Mouse (Mus musculus) megakaryocyte, embryonic 14.5 days (primary cell): Measurements from ENCODE around the gene Aff3.

Source experiments
- FLI1 ChIP-seq: IDR thresholded peaks from 2 replicates; pipeline ENCODE4 v1.6.1; 2012; ENCODE audit warnings: low read length, inconsistent platforms, mixed read lengths
- GATA1 ChIP-seq: IDR thresholded peaks from 3 replicates; pipeline ENCODE4 v1.6.1; 2012; ENCODE audit warnings: mixed read lengths, low read length, inconsistent platforms, borderline replicate concordance

DNA sequence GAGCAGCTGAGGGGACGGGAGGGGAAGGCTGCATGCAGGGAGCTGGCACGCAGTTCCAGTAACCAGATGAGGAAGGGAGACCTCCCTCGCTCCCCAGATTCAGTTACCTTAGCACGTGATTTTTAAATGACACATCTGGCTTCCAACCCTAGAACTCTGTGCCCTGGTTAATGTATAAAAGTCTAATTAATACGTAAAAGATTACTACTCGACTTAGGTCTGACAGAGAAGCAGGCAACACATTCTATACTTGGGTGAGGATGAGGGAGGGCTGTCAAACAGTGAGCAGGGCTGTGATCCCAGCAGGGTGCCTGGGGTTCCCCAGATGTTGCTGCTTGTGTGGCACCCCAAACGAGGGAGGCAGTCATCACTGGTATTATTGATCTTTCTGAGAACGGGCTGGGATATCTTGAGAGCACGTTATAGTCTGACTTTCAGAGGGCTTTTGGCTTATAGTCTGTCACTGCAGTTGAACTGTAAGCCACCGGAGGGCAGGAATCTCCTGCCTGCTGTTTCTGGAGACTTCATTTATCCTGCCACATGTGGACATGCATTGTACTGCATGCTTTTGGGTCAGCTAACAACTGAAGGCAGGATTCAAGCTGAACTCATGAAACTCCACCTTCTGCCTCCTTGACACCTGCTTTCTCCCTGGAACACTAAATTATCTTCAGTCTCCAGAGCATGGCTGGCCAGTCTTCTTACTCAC lies 462.1 kb downstream of the Aff3 start:
- TF ChIP-seq GATA1: no peak
- no peak for TF ChIP-seq FLI1
